Mouse (Mus musculus) stomach, postnatal 0 days (tissue): ENCODE measurements around the gene Gm21988. TPM values are rescaled to one million over a fixed set of nuclear protein-coding genes. Genes with fewer than 3 reads are reported as not detected.

Experiments used
- ATAC-seq: fragments of 200-750 bp; cut with Nextera tagmentation; 2 replicates; pipeline ENCODE4 v1.8.0; 2017; ENCODE audit not compliant: low FRiP score, low TSS enrichment
- DNase-seq: peaks from one replicate; pipeline ENCODE4 v3.0.0-alpha.2; 2016; ENCODE audit warnings: low spot score
- H3K27ac ChIP-seq: fragments of 300-500 bp; sonication (generic); replicated peaks from 2 replicates; pipeline ENCODE4 v1.5.1; 2014; ENCODE audit warnings: mild to moderate bottlenecking, control low read depth
- H3K27me3 ChIP-seq: fragments of 300-500 bp; sonication (generic); 2 replicates; pipeline ENCODE4 v1.6.1; 2014; ENCODE audit warnings: low read length; ENCODE audit not compliant: control insufficient read depth, insufficient read depth
- H3K36me3 ChIP-seq: fragments of 300-500 bp; sonication (generic); 2 replicates; pipeline ENCODE4 v1.6.1; 2014; ENCODE audit warnings: low read length, mixed read lengths; ENCODE audit not compliant: control insufficient read depth, insufficient read depth
- H3K4me1 ChIP-seq: fragments of 300-500 bp; sonication (generic); replicated peaks from 2 replicates; pipeline ENCODE4 v1.6.1; 2014; ENCODE audit warnings: antibody characterized with exemption; ENCODE audit not compliant: control insufficient read depth, insufficient read depth
- H3K4me2 ChIP-seq: fragments of 300-500 bp; sonication (generic); replicated peaks from 2 replicates; pipeline ENCODE4 v1.6.1; 2014; ENCODE audit warnings: low read depth, mild to moderate bottlenecking, control low read depth, moderate library complexity
- H3K4me3 ChIP-seq: fragments of 300-500 bp; sonication (generic); 2 replicates; pipeline ENCODE4 v1.5.1; 2014; ENCODE audit warnings: low read depth, low read length, control low read depth
- H3K9ac ChIP-seq: fragments of 300-500 bp; sonication (generic); 2 replicates; pipeline ENCODE4 v1.6.1; 2014; ENCODE audit warnings: mild to moderate bottlenecking, low read length, control low read depth, mixed read lengths
- H3K9me3 ChIP-seq: fragments of 300-500 bp; sonication (generic); 2 replicates; pipeline ENCODE4 v1.6.1; 2016; ENCODE audit warnings: low read length; ENCODE audit not compliant: control insufficient read depth
- CTCF ChIP-seq: IDR thresholded peaks from 2 replicates; pipeline ENCODE4 v1.5.1; 2016; ENCODE audit warnings: antibody characterized with exemption, low read depth, mild to moderate bottlenecking, moderate library complexity
- EP300 ChIP-seq: optimal IDR thresholded peaks from 2 replicates; pipeline ENCODE3; 2016; ENCODE audit warnings: antibody characterized with exemption
- WGBS: fragments of 180-500 bp; shearing (Covaris S2); extraction: QIAGEN DNeasy Blood & Tissue Kit; methylation state at CpG from one replicate; pipeline ENCODE4 v1.1.7; 2014; 5-methylcytosine and 5-hydroxymethylcytosine counted together
- polyA plus RNA-seq: library from polyadenylated mRNA; unstranded; fragments of >200 nt; fragmentation: Nextera tagmentation; extraction: Ambion mirVana; gene quantifications from 2 replicates; pipeline ENCODE4 v1.2.1, GENCODE M21; 2015

Gm21988 gene
- polyA plus RNA-seq = 7.5 and 10.1 TPM in 2 replicates

GRCm38 (mm10) chr11:70239541-70240279 is at the start of gene Gm21988, which contains the start of gene Rnasek:
TSS of gene Gm21988 (minus strand) at chr11:70239830.
TSS of gene Rnasek (minus strand) at chr11:70239842.
- under 1% methylated on average over 28 of the region's 35 CpGs for WGBS
- Histone ChIP-seq H3K4me2 (peak within 1 kb of the TSS; percentile 90), H3K9ac (peak within 1 kb of the TSS; percentile 94), H3K4me3 (peak within 1 kb of the TSS; percentile 93), H3K4me1 (peaks cover 4% of the 10 kb centered on the region; the same call in 1 of the 2 replicates), H3K27me3 (no peaks in the 10 kb centered on the region), H3K36me3 (no peaks in the 10 kb centered on the region), H3K9me3 (no peaks in the 10 kb centered on the region), H3K27ac (peak within 1 kb of the TSS; percentile 96)
- DNase-seq = peak; percentile 87
- peak; percentile 58 for ATAC-seq
- TF ChIP-seq CTCF = no peak
- TF ChIP-seq EP300 = no peak

- H3K27me3 ChIP-seq = no peaks in the 10 kb centered on the region
- ATAC-seq = no peak
- H3K27ac ChIP-seq = no peak overlapping the region
- H3K4me1 ChIP-seq = no peaks in the 10 kb centered on the region
- 29% methylated on average over 6 of the region's 6 CpGs for WGBS
- H3K4me3 ChIP-seq = no peak overlapping the region
- H3K36me3 ChIP-seq = no peaks in the 10 kb centered on the region
- no peaks in the 10 kb centered on the region for H3K9me3 ChIP-seq
- peak; percentile 21 for DNase-seq
- no peak overlapping the region for H3K9ac ChIP-seq
- TF ChIP-seq EP300 (no peak), CTCF (no peak)
- H3K4me2 ChIP-seq = no peak overlapping the region
Observed at GRCm38 (mm10) chr11:70289236-70289635, 49.6 kb upstream of the Gm21988 start.

- 0 out of 2 replicates have a peak, but pooled peaks have one; percentile 56 for ATAC-seq
- TF ChIP-seq CTCF = no peak
- TF ChIP-seq EP300 = no peak
Observed at GRCm38 (mm10) chr11:70288102-70288501, 48.5 kb upstream of the Gm21988 start.

GRCm38 (mm10) chr11:70285686-70286085 is 46.1 kb upstream of the Gm21988 start:
- 73% methylated on average over 5 of the region's 5 CpGs for WGBS
- H3K9ac ChIP-seq = no peak overlapping the region
- TF ChIP-seq CTCF (no peak), EP300 (no peak)
- no peak for ATAC-seq
- no peaks in the 10 kb centered on the region for H3K36me3 ChIP-seq
- no peaks in the 10 kb centered on the region for H3K4me1 ChIP-seq
- no peaks in the 10 kb centered on the region for H3K9me3 ChIP-seq
- H3K4me3 ChIP-seq = no peak overlapping the region
- DNase-seq = no peak
- no peak overlapping the region for H3K27ac ChIP-seq
- H3K27me3 ChIP-seq = no peaks in the 10 kb centered on the region
- no peak overlapping the region for H3K4me2 ChIP-seq

More at GRCm38 (mm10) chr11:70288102-70288501, 48.5 kb upstream of the Gm21988 start:
- Histone ChIP-seq H3K4me1 (no peaks in the 10 kb centered on the region), H3K9me3 (no peaks in the 10 kb centered on the region), H3K4me3 (no peak overlapping the region), H3K9ac (no peak overlapping the region), H3K36me3 (no peaks in the 10 kb centered on the region), H3K4me2 (no peak overlapping the region), H3K27me3 (no peaks in the 10 kb centered on the region), H3K27ac (no peak overlapping the region)
- WGBS = 63% methylated on average over 10 of the region's 10 CpGs
- no peak for DNase-seq

- Histone ChIP-seq H3K9me3 (no peaks in the 10 kb centered on the region), H3K9ac (no peak overlapping the region), H3K4me2 (no peak overlapping the region), H3K4me3 (no peak overlapping the region), H3K4me1 (no peaks in the 10 kb centered on the region), H3K36me3 (no peaks in the 10 kb centered on the region), H3K27ac (no peak overlapping the region), H3K27me3 (no peaks in the 10 kb centered on the region)
- TF ChIP-seq CTCF = no peak
- no peak for TF ChIP-seq EP300
- DNase-seq = no peak
- 33% methylated on average over 3 of the region's 3 CpGs for WGBS
- peak; percentile 93 for ATAC-seq
Observed at GRCm38 (mm10) chr11:70284757-70285156, 45.1 kb upstream of the Gm21988 start.

- H3K9me3 ChIP-seq = no peaks in the 10 kb centered on the region
- no peaks in the 10 kb centered on the region for H3K27me3 ChIP-seq
- H3K4me3 ChIP-seq = no peak overlapping the region
- H3K4me2 ChIP-seq = no peak overlapping the region
- ATAC-seq (no peak), DNase-seq (no peak)
- H3K36me3 ChIP-seq = no peaks in the 10 kb centered on the region
- no peaks in the 10 kb centered on the region for H3K4me1 ChIP-seq
- TF ChIP-seq CTCF (no peak), EP300 (no peak)
- 56% methylated on average over 4 of the region's 4 CpGs for WGBS
- H3K9ac ChIP-seq = no peak overlapping the region
- H3K27ac ChIP-seq = no peak overlapping the region
Observed at GRCm38 (mm10) chr11:70283666-70284065, 44.0 kb upstream of the Gm21988 start.
